Mouse (Mus musculus): ENCODE measurements at regions not wholly inside any gene's neighbourhood (a gene's known extent, or its start where the extent isn't known, plus 50 kb on each side); places are given as distances from the start of the nearest gene placed in this dataset.

GRCm38 (mm10) chr10:96337797-96338608 lies 201.6 kb downstream of the Gm5426 start:
- H3K9me3 ChIP-seq (replicated peaks; ENCODE audit: low read length) = no peaks in the 10 kb centered on the region
- in situ Hi-C loops (cut with MboI; ENCODE audit: low pct_ligation_motif_present, low pct_unique_long_range_greater_than_20kb, low sequenced_read_pairs) = no loop called here
- no peaks in the 10 kb centered on the region for H3K27me3 ChIP-seq (replicated peaks)
- no peak overlapping the region for H3K4me3 ChIP-seq (replicated peaks in 1 of 3; ENCODE audit: low read depth in 2 of 3, low read length in 2 of 3, poor library complexity in 1 of 3)
- peak; percentile 17 for DNase-seq (ENCODE audit: extremely low read depth)
- TF ChIP-seq ETS1 (conservative IDR thresholded peaks at IDR 0.05; ENCODE audit: low read depth, low read length) = 0 out of 2 replicates have a peak, but pooled peaks have one; percentile 19
- peak; percentile 53 for TF ChIP-seq BHLHE40 (IDR thresholded peaks at IDR 0.05; ENCODE audit: low read depth, low read length)
- peak; percentile 22; the same call in 1 of the 2 replicates for TF ChIP-seq JUND (conservative IDR thresholded peaks at IDR 0.05; ENCODE audit: low read depth, low read length)
- TF ChIP-seq EP300 (IDR thresholded peaks at IDR 0.05; ENCODE audit: low read length) = peak; percentile 64; the same call in 1 of the 2 replicates
- peak; percentile 56; the same call in 1 of the 2 replicates for TF ChIP-seq IRF4 (IDR thresholded peaks at IDR 0.05; ENCODE audit: low read depth, low read length)
- TF ChIP-seq ZKSCAN1 (IDR thresholded peaks at IDR 0.05; ENCODE audit: borderline replicate concordance, low read depth, low read length) = no peak
- TF ChIP-seq MXI1 (IDR thresholded peaks at IDR 0.05; ENCODE audit: low read depth, low read length) = no peak
- TF ChIP-seq CTCF (conservative IDR thresholded peaks at IDR 0.05 in 1 of 2, IDR thresholded peaks at IDR 0.05 in 1 of 2; ENCODE audit: low read depth in 2 of 2, low read length in 2 of 2) = no peak
- TF ChIP-seq PAX5 (IDR thresholded peaks at IDR 0.05; ENCODE audit: low read length) = no peak
- peaks cover 27 to 30% of the 10 kb centered on the region in 2 experiments for H3K4me1 ChIP-seq (ENCODE audit: control insufficient read depth in 1 of 2, insufficient read depth in 2 of 2)
- no peak overlapping the region for H3K4me2 ChIP-seq (ENCODE audit: insufficient read depth, low read depth, poor library complexity, severe bottlenecking)
- no peaks in the 10 kb centered on the region for H3K36me3 ChIP-seq (replicated peaks in 1 of 2; ENCODE audit: control insufficient read depth in 1 of 2, insufficient read depth in 1 of 2, low read length in 1 of 2)
- H3K79me2 ChIP-seq (replicated peaks; ENCODE audit: control insufficient read depth, extremely low read depth, insufficient read depth, poor library complexity, severe bottlenecking) = no peaks in the 10 kb centered on the region
- H3K27ac ChIP-seq (ENCODE audit: insufficient read depth, low read depth) = no peak overlapping the region
- dilution Hi-C loops (cut with MboI; ENCODE audit: extremely low pct_ligation_motif_present, extremely low pct_unique_long_range_greater_than_20kb, low sequenced_read_pairs) = no loop called here
- H3K9ac ChIP-seq (ENCODE audit: insufficient read depth, low read depth) = no peak overlapping the region

DNA sequence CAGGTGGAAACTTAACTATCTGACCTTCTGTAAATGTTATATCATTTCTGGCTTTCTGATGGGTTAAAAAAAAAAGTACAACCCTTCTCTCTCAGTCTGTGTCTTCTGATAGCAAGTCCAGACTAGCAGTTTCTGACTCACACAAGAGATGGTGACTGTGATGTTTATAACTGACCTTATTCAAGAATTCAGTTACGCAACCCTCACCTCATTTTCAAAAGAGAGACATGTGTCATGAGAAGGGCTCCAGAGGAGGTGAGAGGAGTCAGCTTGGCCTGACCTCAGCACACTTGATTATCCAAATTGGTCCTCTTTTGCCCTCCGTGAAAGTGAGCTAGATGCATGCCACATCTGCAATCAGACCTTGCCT lies 202.2 kb downstream of the Gm5426 start:
- peak; percentile 62 for TF ChIP-seq ZNF384 (IDR thresholded peaks at IDR 0.05; ENCODE audit: low read depth, low read length)
- no peak for TF ChIP-seq BHLHE40 (IDR thresholded peaks at IDR 0.05; ENCODE audit: low read depth, low read length)
- dilution Hi-C loops (cut with MboI; ENCODE audit: extremely low pct_ligation_motif_present, extremely low pct_unique_long_range_greater_than_20kb, low sequenced_read_pairs) = no loop called here

DNA sequence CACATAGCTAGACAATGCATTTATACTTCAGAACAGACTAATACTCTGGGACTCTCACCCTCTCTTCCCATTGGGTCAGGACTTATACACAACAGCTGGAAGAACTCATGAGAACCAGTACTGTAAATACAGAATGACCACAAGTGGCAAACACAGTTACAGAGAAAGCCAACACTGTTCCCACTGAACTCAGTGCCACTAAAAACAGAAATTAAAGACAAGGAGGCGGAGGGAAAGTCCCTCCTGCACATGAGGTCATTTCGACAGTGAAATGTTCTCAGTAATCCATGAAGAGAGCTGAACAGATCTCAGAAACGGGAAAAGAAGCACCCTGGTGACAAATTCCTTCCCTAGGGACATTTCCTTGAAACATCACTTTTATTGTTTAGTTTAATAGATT lies 206.1 kb downstream of the Gm5426 start:
- H3K4me2 ChIP-seq (ENCODE audit: insufficient read depth, low read depth, poor library complexity, severe bottlenecking) = peak overlapping the region; percentile 26; the same call in 1 of the 2 replicates
- H3K4me3 ChIP-seq (replicated peaks in 1 of 3; ENCODE audit: low read depth in 2 of 3, low read length in 2 of 3, poor library complexity in 1 of 3) = no peak overlapping the region
- no peaks in the 10 kb centered on the region for H3K36me3 ChIP-seq (replicated peaks in 1 of 2; ENCODE audit: control insufficient read depth in 1 of 2, insufficient read depth in 1 of 2, low read length in 1 of 2)
- dilution Hi-C loops (cut with MboI; ENCODE audit: extremely low pct_ligation_motif_present, extremely low pct_unique_long_range_greater_than_20kb, low sequenced_read_pairs) (no loop called here), in situ Hi-C loops (cut with MboI; ENCODE audit: low pct_ligation_motif_present, low pct_unique_long_range_greater_than_20kb, low sequenced_read_pairs) (no loop called here)
- H3K79me2 ChIP-seq (replicated peaks; ENCODE audit: control insufficient read depth, extremely low read depth, insufficient read depth, poor library complexity, severe bottlenecking) = no peaks in the 10 kb centered on the region
- H3K27me3 ChIP-seq (replicated peaks) = no peaks in the 10 kb centered on the region
- H3K9me3 ChIP-seq (replicated peaks; ENCODE audit: low read length) = no peaks in the 10 kb centered on the region
- no peak overlapping the region; the same call in 1 of the 2 replicates for H3K27ac ChIP-seq (ENCODE audit: insufficient read depth, low read depth)
- H3K4me1 ChIP-seq (ENCODE audit: control insufficient read depth in 1 of 2, insufficient read depth in 2 of 2) = peaks cover 19 to 23% of the 10 kb centered on the region in 2 experiments
- peak; percentile 40 for DNase-seq (ENCODE audit: extremely low read depth)
- H3K9ac ChIP-seq (ENCODE audit: insufficient read depth, low read depth) = no peak overlapping the region
- no peak for TF ChIP-seq USF2 (conservative IDR thresholded peaks at IDR 0.05; ENCODE audit: low read depth, low read length)
- no peak for TF ChIP-seq ZNF384 (IDR thresholded peaks at IDR 0.05; ENCODE audit: low read depth, low read length)
- TF ChIP-seq SMC3 (IDR thresholded peaks at IDR 0.05; ENCODE audit: low read depth, low read length) = no peak
- no peak for TF ChIP-seq MXI1 (IDR thresholded peaks at IDR 0.05; ENCODE audit: low read depth, low read length)
- TF ChIP-seq MEF2A (IDR thresholded peaks at IDR 0.05; ENCODE audit: borderline replicate concordance, low read depth, low read length) = peak; percentile 41; the same call in 1 of the 2 replicates
- TF ChIP-seq JUN (IDR thresholded peaks at IDR 0.05; ENCODE audit: insufficient read depth, low read depth, low read length) = peak; percentile 72
- no peak for TF ChIP-seq USF1 (IDR thresholded peaks at IDR 0.05; ENCODE audit: low read depth, low read length)
- no peak; the same call in 1 of the 2 replicates for TF ChIP-seq RAD21 (IDR thresholded peaks at IDR 0.05; ENCODE audit: low read depth, low read length)
- TF ChIP-seq EP300 (IDR thresholded peaks at IDR 0.05; ENCODE audit: low read length) = peak; percentile 71
- no peak for TF ChIP-seq TBP (conservative IDR thresholded peaks at IDR 0.05; ENCODE audit: low read depth, low read length)
- no peak for TF ChIP-seq UBTF (IDR thresholded peaks at IDR 0.05; ENCODE audit: low read depth, low read length)
- TF ChIP-seq JUND (conservative IDR thresholded peaks at IDR 0.05; ENCODE audit: low read depth, low read length) = peak; percentile 61
- no peak for TF ChIP-seq CHD2 (IDR thresholded peaks at IDR 0.05; ENCODE audit: low read length)
- TF ChIP-seq CTCF (conservative IDR thresholded peaks at IDR 0.05 in 1 of 2, IDR thresholded peaks at IDR 0.05 in 1 of 2; ENCODE audit: low read depth in 2 of 2, low read length in 2 of 2) = no peak
- TF ChIP-seq PAX5 (IDR thresholded peaks at IDR 0.05; ENCODE audit: low read length) = no peak
- no peak for TF ChIP-seq MAFK (IDR thresholded peaks at IDR 0.05; ENCODE audit: insufficient replicate concordance, low read length)
- TF ChIP-seq MYC (IDR thresholded peaks at IDR 0.05; ENCODE audit: low read depth, low read length) = peak; percentile 67; the same call in 1 of the 2 replicates
- no peak for TF ChIP-seq ZMIZ1 (IDR thresholded peaks at IDR 0.05; ENCODE audit: low read depth, low read length)

More for the DNA sequence above, 202.2 kb downstream of the Gm5426 start:
- Histone ChIP-seq H3K27ac (ENCODE audit: insufficient read depth, low read depth) (no peak overlapping the region), H3K9me3 (replicated peaks; ENCODE audit: low read length) (no peaks in the 10 kb centered on the region), H3K79me2 (replicated peaks; ENCODE audit: control insufficient read depth, extremely low read depth, insufficient read depth, poor library complexity, severe bottlenecking) (no peaks in the 10 kb centered on the region), H3K4me3 (replicated peaks in 1 of 3; ENCODE audit: low read depth in 2 of 3, low read length in 2 of 3, poor library complexity in 1 of 3) (no peak overlapping the region), H3K4me1 (ENCODE audit: control insufficient read depth in 1 of 2, insufficient read depth in 2 of 2) (peaks cover 25 to 26% of the 10 kb centered on the region in 2 experiments), H3K4me2 (ENCODE audit: insufficient read depth, low read depth, poor library complexity, severe bottlenecking) (no peak overlapping the region), H3K9ac (ENCODE audit: insufficient read depth, low read depth) (no peak overlapping the region), H3K36me3 (replicated peaks in 1 of 2; ENCODE audit: control insufficient read depth in 1 of 2, insufficient read depth in 1 of 2, low read length in 1 of 2) (no peaks in the 10 kb centered on the region), H3K27me3 (replicated peaks) (no peaks in the 10 kb centered on the region)
- in situ Hi-C loops (cut with MboI; ENCODE audit: low pct_ligation_motif_present, low pct_unique_long_range_greater_than_20kb, low sequenced_read_pairs) = no loop called here
- DNase-seq (ENCODE audit: extremely low read depth) = no peak

All from CH12.LX (cell line).